ENCODE assay signal across 8 mouse cellular contexts in genomic region chr9:44096536-44096935, GRCm38 (mm10). TPM values are rescaled to one million over a fixed set of nuclear protein-coding genes. Genes with fewer than 3 reads are reported as not detected.
DNase-seq lines count a peak whose midpoint lies in the region; ATAC-seq and TF ChIP-seq lines count a peak whose summit lies in the region.

No protein-coding gene starts in this region.

- peaks cover 4% of the 10 kb centered on the region for H3K4me1 ChIP-seq in testis, adult 2 months (ENCODE audit: control insufficient read depth, insufficient read depth, low read length)

- H3K4me3 ChIP-seq in testis, adult 2 months (ENCODE audit: control insufficient read depth, low read depth, low read length) = no peak overlapping the region

- H3K27ac ChIP-seq in testis, adult 2 months (ENCODE audit: control insufficient read depth, insufficient read depth, low read depth, low read length) = peak overlapping the region; percentile 29; the same call in 1 of the 2 replicates

- TF ChIP-seq CTCF in testis, adult 2 months (IDR thresholded peaks at IDR 0.05; ENCODE audit: control insufficient read depth, insufficient read depth, insufficient replicate concordance, low read depth, low read length) = no peak

- DNase-seq in cerebellum, adult 9-11 months = peak; percentile 50
- no peak for DNase-seq in cerebellum, adult 18-20 months
- no peak for DNase-seq in testis, postnatal 14 days (ENCODE audit: low spot score)
- peak; percentile 61 to 62 for DNase-seq in layer of hippocampus, postnatal 10 days (ENCODE audit: low spot score in 2 of 2)
- DNase-seq in urinary bladder, adult 18-20 months (ENCODE audit: low spot score in 2 of 2) = no peak

- no peaks in the 10 kb centered on the region for H3K27me3 ChIP-seq in testis, adult 2 months (ENCODE audit: control insufficient read depth, insufficient read depth, low read length)

- TF ChIP-seq POLR2A in testis, adult 2 months (IDR thresholded peaks at IDR 0.05; ENCODE audit: control insufficient read depth, low read depth, low read length) = no peak

- no peak for ATAC-seq in erythroblast, adult 5-6 weeks (replicated peaks; ENCODE audit: low FRiP score, poor library complexity, severe bottlenecking)
- no peak for ATAC-seq in cerebellum, adult (ENCODE audit: insufficient number of reproducible peaks, low FRiP score, low TSS enrichment)

- peaks cover 1% of the 10 kb centered on the region; the same call in 1 of the 2 replicates for H3K36me3 ChIP-seq in testis, adult 2 months (ENCODE audit: control insufficient read depth, insufficient read depth, low read length)

RNA-seq across cellular contexts. Expression of gene Mfrp, which starts 5.0 kb away (rescaled TPM):
- polyA plus RNA-seq in testis, adult 2 months (2012; rRNA removed) = 1.4 and 3.4 TPM in 2 replicates
- total RNA-seq in layer of hippocampus, postnatal 10 days (2021) = 1 to 10 TPM in 1 of 2 experiments, not detected in 1; 2.4 TPM
- total RNA-seq in erythroblast, adult 5-6 weeks (2015; ENCODE audit: low replicate concordance) = not detected in 2 replicates
- total RNA-seq in erythroblast, adult 5-6 weeks (2017; ENCODE audit: low replicate concordance) = not detected in 2 replicates

RNA-seq across cellular contexts. Expression of gene C1qtnf5, which starts 10.5 kb away (rescaled TPM):
- polyA plus RNA-seq in testis, adult 2 months (2012; rRNA removed) = 2.0 and 3.1 TPM in 2 replicates
- total RNA-seq in layer of hippocampus, postnatal 10 days (2021) = 10 to 100 TPM; 16.0 to 17.6 TPM
- 2.1 TPM in 1 of 2 replicates, not detected in the other for total RNA-seq in erythroblast, adult 5-6 weeks (2015; ENCODE audit: low replicate concordance)
- total RNA-seq in erythroblast, adult 5-6 weeks (2017; ENCODE audit: low replicate concordance) = not detected in 2 replicates

RNA-seq across cellular contexts. Expression of gene Gm49380, which starts 16.8 kb away (rescaled TPM):
- 1.2 and 1.6 TPM in 2 replicates for polyA plus RNA-seq in testis, adult 2 months (2012; rRNA removed)
- under 1 TPM in 1 of 2 experiments, not detected in 1; 0.43 TPM for total RNA-seq in layer of hippocampus, postnatal 10 days (2021)
- total RNA-seq in erythroblast, adult 5-6 weeks (2015; ENCODE audit: low replicate concordance) = not detected in 2 replicates
- total RNA-seq in erythroblast, adult 5-6 weeks (2017; ENCODE audit: low replicate concordance) = not detected in 2 replicates

RNA-seq across cellular contexts. Expression of gene Rnf26, which starts 16.8 kb away (rescaled TPM):
- polyA plus RNA-seq in testis, adult 2 months (2012; rRNA removed) = 37.5 and 38.3 TPM in 2 replicates
- 10 to 100 TPM; 30.5 to 30.6 TPM for total RNA-seq in layer of hippocampus, postnatal 10 days (2021)
- total RNA-seq in erythroblast, adult 5-6 weeks (2015; ENCODE audit: low replicate concordance) = 11.1 and 23.6 TPM in 2 replicates
- 13.5 and 15.6 TPM in 2 replicates for total RNA-seq in erythroblast, adult 5-6 weeks (2017; ENCODE audit: low replicate concordance)

RNA-seq across cellular contexts. Expression of gene Usp2, which starts 29.7 kb away (rescaled TPM):
- 597 and 615 TPM in 2 replicates for polyA plus RNA-seq in testis, adult 2 months (2012; rRNA removed)
- 10 to 100 TPM; 41.7 to 47.2 TPM for total RNA-seq in layer of hippocampus, postnatal 10 days (2021)
- total RNA-seq in erythroblast, adult 5-6 weeks (2015; ENCODE audit: low replicate concordance) = 1.0 and 1.3 TPM in 2 replicates
- 0.28 and 5.7 TPM in 2 replicates for total RNA-seq in erythroblast, adult 5-6 weeks (2017; ENCODE audit: low replicate concordance)

Comparison
In these comparisons a context has a peak if more than half of its experiments do, and no peak if none do; other contexts are left out.
1. DNase-seq: peak in cerebellum, adult 9-11 months (single experiment) and layer of hippocampus, postnatal 10 days (2 of 2); none in cerebellum, adult 18-20 months (0 of 2), testis, postnatal 14 days (single experiment) and urinary bladder, adult 18-20 months (0 of 2).
2. RNA of gene C1qtnf5, which starts 10.5 kb away (total RNA-seq): 16.0 to 17.6 TPM in layer of hippocampus, postnatal 10 days; 2.1 TPM in erythroblast, adult 5-6 weeks; every median in the first group is over 4 times any median in the second.